Comparison of ENCODE assay signal across 7 mouse cellular contexts in the genomic region with DNA sequence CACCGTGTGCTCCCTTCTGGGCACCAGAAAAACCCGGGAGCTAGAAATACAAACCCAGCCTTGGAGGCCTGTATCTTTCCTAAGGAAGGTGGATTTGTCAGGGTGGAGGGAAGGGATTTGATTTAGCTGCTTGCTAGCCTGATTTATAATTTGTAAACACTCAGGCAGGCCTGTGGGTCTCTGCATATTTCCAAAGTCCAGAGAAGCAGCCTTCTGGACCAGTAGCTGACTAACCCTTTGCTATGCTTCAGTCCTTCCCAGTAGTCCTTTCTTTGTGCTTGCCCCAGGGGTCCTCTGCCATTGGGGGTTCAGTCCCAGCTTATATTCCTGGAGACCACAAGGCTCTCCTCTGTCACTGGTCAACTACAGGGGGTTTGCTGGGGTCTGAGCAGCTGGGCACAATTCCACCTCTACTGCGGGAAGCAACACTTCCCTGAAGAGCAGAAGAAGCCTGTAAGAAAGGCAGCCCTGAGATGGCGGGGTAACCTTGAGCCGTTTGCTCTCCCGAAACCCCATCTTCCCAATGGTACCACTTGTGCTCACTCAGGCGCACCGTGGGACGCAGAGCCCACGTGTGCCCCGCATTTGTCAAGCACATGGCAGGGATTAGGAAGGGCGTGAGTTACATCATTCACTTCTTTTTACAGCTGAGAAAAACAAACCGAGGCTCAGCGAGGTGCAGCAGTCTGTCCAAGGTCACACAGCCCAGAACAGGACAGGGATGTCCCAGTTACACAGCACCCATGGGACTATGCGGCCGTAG.
DNase-seq lines count a peak whose midpoint lies in the region; ATAC-seq and TF ChIP-seq lines count a peak whose summit lies in the region.

No protein-coding gene starts in this region.

- no peaks in the 10 kb centered on the region for H3K27me3 ChIP-seq in lung, embryonic 15.5 days
- H3K27me3 ChIP-seq in embryonic facial prominence, embryonic 15.5 days, result no peaks in the 10 kb centered on the region
- no peaks in the 10 kb centered on the region for H3K27me3 ChIP-seq in hindbrain, embryonic 14.5 days (ENCODE audit: control insufficient read depth, insufficient read depth, low read length)
- no peaks in the 10 kb centered on the region for H3K27me3 ChIP-seq in lung, postnatal 0 days (replicated peaks; ENCODE audit: insufficient read depth, low read length)

- peaks cover 77% of the 10 kb centered on the region for H3K4me1 ChIP-seq in lung, embryonic 15.5 days
- H3K4me1 ChIP-seq in embryonic facial prominence, embryonic 15.5 days, result peaks cover 86% of the 10 kb centered on the region
- peaks cover 75% of the 10 kb centered on the region for H3K4me1 ChIP-seq in hindbrain, embryonic 14.5 days (replicated peaks; ENCODE audit: control insufficient read depth, insufficient read depth, low read length)
- peaks cover 47% of the 10 kb centered on the region for H3K4me1 ChIP-seq in lung, postnatal 0 days (ENCODE audit: insufficient read depth, low read depth, low read length)

- no peak for TF ChIP-seq CTCF in lung, postnatal 0 days (IDR thresholded peaks at IDR 0.05)

- DNase-seq in lung, postnatal 10 days, result no peak
- peak; percentile 44 for DNase-seq in hindbrain, embryonic 14.5 days (ENCODE audit: low spot score)
- DNase-seq in lung, postnatal 0 days (ENCODE audit: low spot score), result peak; percentile 33
- peak; percentile 78 for DNase-seq in yolk sac, embryonic 10.5 days (ENCODE audit: low spot score)

- TF ChIP-seq EP300 in lung, postnatal 0 days (IDR thresholded peaks at IDR 0.05), result no peak

- 12% methylated on average over 16 of the region's 16 CpGs for WGBS in lung, embryonic 15.5 days
- 11% methylated on average over 16 of the region's 16 CpGs for WGBS in embryonic facial prominence, embryonic 15.5 days
- 5% methylated on average over 16 of the region's 16 CpGs for WGBS in hindbrain, embryonic 14.5 days
- whole genome bisulfite sequencing in lung, postnatal 0 days, result 14% methylated on average over 16 of the region's 16 CpGs

- H3K36me3 ChIP-seq in lung, embryonic 15.5 days, result no peaks in the 10 kb centered on the region
- H3K36me3 ChIP-seq in embryonic facial prominence, embryonic 15.5 days, result no peaks in the 10 kb centered on the region
- H3K36me3 ChIP-seq in hindbrain, embryonic 14.5 days (replicated peaks; ENCODE audit: control insufficient read depth, insufficient read depth), result no peaks in the 10 kb centered on the region
- no peaks in the 10 kb centered on the region for H3K36me3 ChIP-seq in lung, postnatal 0 days (ENCODE audit: insufficient read depth, low read length)

- peak overlapping the region; percentile 68 for H3K4me2 ChIP-seq in lung, embryonic 15.5 days
- peak overlapping the region; percentile 59 for H3K4me2 ChIP-seq in embryonic facial prominence, embryonic 15.5 days (replicated peaks)
- H3K4me2 ChIP-seq in hindbrain, embryonic 14.5 days (replicated peaks), result peak overlapping the region; percentile 59
- H3K4me2 ChIP-seq in lung, postnatal 0 days (replicated peaks; ENCODE audit: low read depth, low read length), result peak overlapping the region; percentile 59

- H3K9ac ChIP-seq in lung, embryonic 15.5 days, result peak overlapping the region; percentile 47
- 0 out of 2 replicates have a peak overlapping the region, but pooled peaks have one; percentile 10 for H3K9ac ChIP-seq in embryonic facial prominence, embryonic 15.5 days
- peak overlapping the region; percentile 16 for H3K9ac ChIP-seq in hindbrain, embryonic 14.5 days
- no peak overlapping the region for H3K9ac ChIP-seq in lung, postnatal 0 days (replicated peaks; ENCODE audit: low read depth)

- no peak for ATAC-seq in lung, embryonic 15.5 days (ENCODE audit: borderline replicate concordance, extremely low read depth, low FRiP score, low TSS enrichment)
- no peak for ATAC-seq in embryonic facial prominence, embryonic 15.5 days (ENCODE audit: insufficient number of reproducible peaks, low FRiP score, low TSS enrichment, low read depth)
- ATAC-seq in hindbrain, embryonic 14.5 days (ENCODE audit: low FRiP score), result no peak; the same call in 1 of the 2 replicates
- ATAC-seq in lung, postnatal 0 days, result no peak
- no peak for ATAC-seq in erythroid progenitor cell, adult 5-6 weeks (replicated peaks; ENCODE audit: low FRiP score, poor library complexity, severe bottlenecking)

- peak overlapping the region; percentile 99 for H3K27ac ChIP-seq in lung, embryonic 15.5 days
- peak overlapping the region; percentile 99 for H3K27ac ChIP-seq in embryonic facial prominence, embryonic 15.5 days (replicated peaks)
- peak overlapping the region; percentile 99 for H3K27ac ChIP-seq in hindbrain, embryonic 14.5 days
- peak overlapping the region; percentile 96 for H3K27ac ChIP-seq in lung, postnatal 0 days (ENCODE audit: low read length)

- H3K4me3 ChIP-seq in lung, embryonic 15.5 days, result no peak overlapping the region
- peak overlapping the region; percentile 33 for H3K4me3 ChIP-seq in embryonic facial prominence, embryonic 15.5 days (replicated peaks)
- no peak overlapping the region for H3K4me3 ChIP-seq in hindbrain, embryonic 14.5 days (replicated peaks; ENCODE audit: low read length)
- H3K4me3 ChIP-seq in lung, postnatal 0 days (ENCODE audit: low read depth, low read length), result no peak overlapping the region

- no peaks in the 10 kb centered on the region for H3K9me3 ChIP-seq in lung, embryonic 15.5 days
- no peaks in the 10 kb centered on the region for H3K9me3 ChIP-seq in embryonic facial prominence, embryonic 15.5 days (replicated peaks)
- no peaks in the 10 kb centered on the region for H3K9me3 ChIP-seq in hindbrain, embryonic 14.5 days (ENCODE audit: control insufficient read depth, low read length)
- no peaks in the 10 kb centered on the region for H3K9me3 ChIP-seq in lung, postnatal 0 days (ENCODE audit: low read length)
